Mouse (Mus musculus) midbrain, embryonic 16.5 days (tissue): ENCODE data around the gene Ptpro. TPM values are rescaled to one million over a fixed set of nuclear protein-coding genes. Genes with fewer than 3 reads are reported as not detected.

Experiments used
- ATAC-seq: fragments of 200-750 bp; cut with Nextera tagmentation; 2 replicates; pipeline ENCODE4 v1.8.0; 2017; ENCODE audit warnings: moderate TSS enrichment
- H3K27ac ChIP-seq: fragments of 300-500 bp; sonication (generic); 2 replicates; pipeline ENCODE4 v1.5.1; 2014; ENCODE audit warnings: mild to moderate bottlenecking, low read length, mixed read lengths
- H3K27me3 ChIP-seq: fragments of 300-500 bp; sonication (generic); 2 replicates; pipeline ENCODE4 v1.6.1; 2014; ENCODE audit warnings: low read depth, low read length, mixed read lengths; ENCODE audit not compliant: control insufficient read depth, insufficient read depth
- H3K36me3 ChIP-seq: fragments of 300-500 bp; sonication (generic); 2 replicates; pipeline ENCODE4 v1.6.1; 2014; ENCODE audit warnings: mild to moderate bottlenecking, low read length, moderate library complexity, mixed read lengths; ENCODE audit not compliant: control insufficient read depth, insufficient read depth
- H3K4me1 ChIP-seq: fragments of 300-500 bp; sonication (generic); 2 replicates; pipeline ENCODE4 v1.6.1; 2014; ENCODE audit warnings: mild to moderate bottlenecking, low read length, mixed read lengths; ENCODE audit not compliant: control insufficient read depth, insufficient read depth
- H3K4me2 ChIP-seq: fragments of 300-500 bp; sonication (generic); 2 replicates; pipeline ENCODE4 v1.6.1; 2014; ENCODE audit warnings: mild to moderate bottlenecking, low read length, mixed read lengths
- H3K4me3 ChIP-seq: fragments of 300-500 bp; sonication (generic); 2 replicates; pipeline ENCODE4 v1.5.1; 2014; ENCODE audit warnings: low read depth, mild to moderate bottlenecking, low read length, moderate library complexity, mixed read lengths
- H3K9ac ChIP-seq: fragments of 300-500 bp; sonication (generic); 2 replicates; pipeline ENCODE4 v1.6.1; 2014; ENCODE audit warnings: low read depth, low read length, mixed read lengths
- H3K9me3 ChIP-seq: fragments of 300-500 bp; sonication (generic); replicated peaks from 2 replicates; pipeline ENCODE4 v1.6.1; 2014; ENCODE audit warnings: mild to moderate bottlenecking, low read length, mixed read lengths; ENCODE audit not compliant: control insufficient read depth, poor library complexity, severe bottlenecking
- WGBS: fragments of 180-500 bp; shearing (Covaris S2); extraction: QIAGEN DNeasy Blood & Tissue Kit; methylation state at CpG from one replicate; pipeline ENCODE4 v1.1.7; 2014; 5-methylcytosine and 5-hydroxymethylcytosine counted together
- polyA plus RNA-seq: library from polyadenylated mRNA; unstranded; fragments of >200 nt; fragmentation: Nextera tagmentation; extraction: Ambion mirVana; gene quantifications from 2 replicates; pipeline ENCODE4 v1.2.1, GENCODE M21; 2015

Gene Ptpro
- polyA plus RNA-seq, 1 experiment from 2014 or later, result 73.7 TPM

GRCm38 (mm10) chr6:137316358-137316757 is 64.2 kb downstream of the Ptpro start:
- no peak overlapping the region for H3K27ac ChIP-seq
- WGBS, result 87% methylated on average over 6 of the region's 6 CpGs
- no peak overlapping the region for H3K9ac ChIP-seq
- H3K4me2 ChIP-seq, result no peak overlapping the region
- H3K36me3 ChIP-seq, result no peaks in the 10 kb centered on the region
- H3K4me3 ChIP-seq, result no peak overlapping the region
- no peaks in the 10 kb centered on the region for H3K27me3 ChIP-seq
- no peaks in the 10 kb centered on the region for H3K9me3 ChIP-seq
- H3K4me1 ChIP-seq, result peaks cover 8% of the 10 kb centered on the region
- ATAC-seq, result no peak

GRCm38 (mm10) chr6:137317509-137317908 is 65.4 kb downstream of the Ptpro start:
- Histone ChIP-seq H3K9me3 (no peaks in the 10 kb centered on the region), H3K4me2 (no peak overlapping the region), H3K27me3 (no peaks in the 10 kb centered on the region), H3K36me3 (no peaks in the 10 kb centered on the region), H3K4me1 (peaks cover 15% of the 10 kb centered on the region), H3K27ac (no peak overlapping the region), H3K9ac (no peak overlapping the region), H3K4me3 (no peak overlapping the region)
- no peak for ATAC-seq
- WGBS, result 81% methylated on average over 6 of the region's 6 CpGs

GRCm38 (mm10) chr6:137318242-137318861 is 66.2 kb downstream of the Ptpro start:
- no peak overlapping the region for H3K4me2 ChIP-seq
- ATAC-seq, result no peak
- no peak overlapping the region for H3K9ac ChIP-seq
- H3K4me3 ChIP-seq, result no peak overlapping the region
- no peaks in the 10 kb centered on the region for H3K36me3 ChIP-seq
- H3K27ac ChIP-seq, result no peak overlapping the region; the same call in 1 of the 2 replicates
- H3K9me3 ChIP-seq, result no peaks in the 10 kb centered on the region
- peaks cover 15% of the 10 kb centered on the region for H3K4me1 ChIP-seq
- H3K27me3 ChIP-seq, result no peaks in the 10 kb centered on the region
- WGBS, result 86% methylated on average over 12 of the region's 12 CpGs

GRCm38 (mm10) chr6:137319658-137320057 is 67.5 kb downstream of the Ptpro start:
- H3K4me3 ChIP-seq, result no peak overlapping the region
- 0% methylated on average over 1 of the region's 1 CpGs for WGBS
- no peak for ATAC-seq
- H3K4me1 ChIP-seq, result peaks cover 15% of the 10 kb centered on the region
- H3K4me2 ChIP-seq, result no peak overlapping the region
- H3K27me3 ChIP-seq, result no peaks in the 10 kb centered on the region
- H3K36me3 ChIP-seq, result no peaks in the 10 kb centered on the region
- H3K27ac ChIP-seq, result no peak overlapping the region
- no peak overlapping the region for H3K9ac ChIP-seq
- no peaks in the 10 kb centered on the region for H3K9me3 ChIP-seq

- Histone ChIP-seq H3K9ac (no peak overlapping the region), H3K36me3 (no peaks in the 10 kb centered on the region), H3K4me1 (peaks cover 21% of the 10 kb centered on the region), H3K27me3 (no peaks in the 10 kb centered on the region), H3K4me2 (no peak overlapping the region), H3K4me3 (no peak overlapping the region), H3K9me3 (no peaks in the 10 kb centered on the region), H3K27ac (no peak overlapping the region)
- 0 out of 2 replicates have a peak, but pooled peaks have one; percentile 10 for ATAC-seq
- WGBS, result 51% methylated on average over 9 of the region's 9 CpGs
Observed at GRCm38 (mm10) chr6:137327718-137328117, 75.6 kb downstream of the Ptpro start.

GRCm38 (mm10) chr6:137328228-137328627 is 76.1 kb downstream of the Ptpro start:
- Histone ChIP-seq H3K4me3 (no peak overlapping the region), H3K4me2 (no peak overlapping the region), H3K27ac (no peak overlapping the region), H3K9ac (no peak overlapping the region), H3K36me3 (no peaks in the 10 kb centered on the region), H3K4me1 (peaks cover 21% of the 10 kb centered on the region), H3K9me3 (no peaks in the 10 kb centered on the region), H3K27me3 (no peaks in the 10 kb centered on the region)
- 69% methylated on average over 4 of the region's 4 CpGs for WGBS
- no peak for ATAC-seq

GRCm38 (mm10) chr6:137330782-137331181 is 78.7 kb downstream of the Ptpro start:
- Histone ChIP-seq H3K27me3 (no peaks in the 10 kb centered on the region), H3K36me3 (no peaks in the 10 kb centered on the region), H3K4me3 (no peak overlapping the region), H3K9me3 (no peaks in the 10 kb centered on the region), H3K4me2 (no peak overlapping the region), H3K9ac (no peak overlapping the region), H3K4me1 (peaks cover 21% of the 10 kb centered on the region), H3K27ac (peak overlapping the region; percentile 23)
- 43% methylated on average over 5 of the region's 5 CpGs for WGBS
- ATAC-seq, result peak; percentile 49

- 79% methylated on average over 3 of the region's 3 CpGs for WGBS
- Histone ChIP-seq H3K9me3 (no peaks in the 10 kb centered on the region), H3K36me3 (no peaks in the 10 kb centered on the region), H3K4me2 (no peak overlapping the region), H3K9ac (no peak overlapping the region), H3K4me1 (peaks cover 23% of the 10 kb centered on the region), H3K27ac (no peak overlapping the region), H3K4me3 (no peak overlapping the region), H3K27me3 (no peaks in the 10 kb centered on the region)
- no peak for ATAC-seq
Observed at GRCm38 (mm10) chr6:137331826-137332225, 79.7 kb downstream of the Ptpro start.

GRCm38 (mm10) chr6:137339071-137339470 is 87.0 kb downstream of the Ptpro start:
- ATAC-seq, result no peak
- 68% methylated on average over 4 of the region's 4 CpGs for WGBS

More at GRCm38 (mm10) chr6:137339071-137339470, 87.0 kb downstream of the Ptpro start:
- Histone ChIP-seq H3K4me2 (no peak overlapping the region), H3K36me3 (no peaks in the 10 kb centered on the region), H3K27me3 (no peaks in the 10 kb centered on the region), H3K4me3 (no peak overlapping the region), H3K9me3 (no peaks in the 10 kb centered on the region), H3K4me1 (peaks cover 5% of the 10 kb centered on the region; the same call in 1 of the 2 replicates), H3K9ac (no peak overlapping the region), H3K27ac (no peak overlapping the region)
